Mouse (Mus musculus) lung, embryonic 14.5 days (tissue): ENCODE data around the gene Vps11. TPM values are rescaled to one million over a fixed set of nuclear protein-coding genes. Genes with fewer than 3 reads are reported as not detected.
"Not testable (repeated sequence)": the region's sequence is repeated elsewhere in the genome, so short reads cannot be mapped to it uniquely, and the experiment has no call there.

Experiments used
- ATAC-seq: fragments of 200-750 bp; cut with Nextera tagmentation; 2 replicates; pipeline ENCODE4 v1.8.0; 2017; ENCODE audit warnings: mild to moderate bottlenecking, moderate TSS enrichment, moderate library complexity; ENCODE audit not compliant: insufficient read depth
- DNase-seq: peaks from one replicate; pipeline ENCODE4 v3.0.0-alpha.2; 2015
- H3K27ac ChIP-seq: fragments of 300-500 bp; sonication (generic); 2 replicates; pipeline ENCODE4 v1.5.1; 2014; ENCODE audit warnings: low read depth, mild to moderate bottlenecking, moderate library complexity
- H3K27me3 ChIP-seq: fragments of 300-500 bp; sonication (generic); 2 replicates; pipeline ENCODE4 v1.6.1; 2014; ENCODE audit warnings: low read length, control low read depth; ENCODE audit not compliant: insufficient read depth
- H3K36me3 ChIP-seq: fragments of 300-500 bp; sonication (generic); 2 replicates; pipeline ENCODE4 v1.6.1; 2014; ENCODE audit warnings: control low read depth; ENCODE audit not compliant: insufficient read depth
- H3K4me1 ChIP-seq: fragments of 300-500 bp; sonication (generic); 2 replicates; pipeline ENCODE4 v1.6.1; 2014; ENCODE audit warnings: antibody characterized with exemption, control low read depth; ENCODE audit not compliant: insufficient read depth
- H3K4me2 ChIP-seq: fragments of 300-500 bp; sonication (generic); 2 replicates; pipeline ENCODE4 v1.6.1; 2014; ENCODE audit warnings: mild to moderate bottlenecking
- H3K4me3 ChIP-seq: fragments of 300-500 bp; sonication (generic); 2 replicates; pipeline ENCODE4 v1.5.1; 2014; ENCODE audit warnings: low read depth, low read length
- H3K9ac ChIP-seq: fragments of 300-500 bp; sonication (generic); 2 replicates; pipeline ENCODE4 v1.6.1; 2014
- H3K9me3 ChIP-seq: fragments of 300-500 bp; sonication (generic); 2 replicates; pipeline ENCODE4 v1.6.1; 2016; ENCODE audit warnings: low read depth, low read length, control low read depth
- CTCF ChIP-seq: IDR thresholded peaks from 2 replicates; pipeline ENCODE4 v1.5.1; 2016; ENCODE audit warnings: antibody characterized with exemption, low read depth
- WGBS: fragments of 180-500 bp; shearing (Covaris S2); extraction: QIAGEN DNeasy Blood & Tissue Kit; methylation state at CpG from one replicate; pipeline ENCODE4 v1.1.7; 2014; 5-methylcytosine and 5-hydroxymethylcytosine counted together
- polyA plus RNA-seq: library from polyadenylated mRNA; unstranded; fragments of >200 nt; fragmentation: Nextera tagmentation; extraction: Ambion mirVana; gene quantifications from 2 replicates; pipeline ENCODE4 v1.2.1, GENCODE M21; 2014

Gene Vps11
- polyA plus RNA-seq, 1 experiment from 2014 or later: 26.8 TPM

DNA sequence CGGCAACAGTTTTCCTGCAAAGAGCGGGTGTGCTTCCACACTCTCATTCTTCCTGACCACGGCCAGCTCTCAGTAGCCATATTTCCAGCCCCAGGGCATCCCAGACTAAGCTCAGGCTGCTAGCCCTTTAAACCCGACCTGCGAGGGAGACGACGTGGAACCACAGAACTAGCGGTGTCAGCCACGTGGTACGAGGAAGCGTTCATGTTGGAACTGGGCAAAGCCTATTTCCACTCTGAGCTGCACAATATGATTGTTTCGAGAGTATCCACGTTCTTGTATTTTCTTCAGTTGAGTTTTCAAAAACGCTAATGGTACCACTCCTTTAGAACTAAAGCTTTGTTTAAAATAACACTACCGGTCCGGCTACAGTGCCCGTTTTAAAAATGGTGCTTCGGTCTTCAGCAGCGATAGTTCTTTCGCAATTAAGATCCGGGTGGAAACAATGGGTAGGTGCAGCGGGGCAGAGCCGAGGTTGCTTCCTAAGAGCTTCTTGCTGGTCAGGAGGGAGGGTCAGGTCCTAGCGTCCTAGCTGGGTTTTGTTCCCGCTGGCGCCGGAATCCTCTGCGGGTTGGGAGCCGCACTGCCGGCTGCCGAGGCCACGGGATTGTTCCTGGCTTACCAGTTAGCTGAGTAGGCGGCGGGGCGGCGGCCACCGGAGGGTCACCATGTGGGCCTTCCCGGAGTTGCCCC lies 35.0 kb downstream of the Vps11 start:
- no peak for TF ChIP-seq CTCF
- Histone ChIP-seq H3K9ac (peak overlapping the region; percentile 87), H3K9me3 (no peaks in the 10 kb centered on the region), H3K4me3 (peak overlapping the region; percentile 80), H3K4me1 (0 out of 2 replicates have a peak, but pooled peaks cover 3% of the 10 kb centered on the region), H3K36me3 (peaks cover 28% of the 10 kb centered on the region), H3K4me2 (peak overlapping the region; percentile 82), H3K27ac (peak overlapping the region; percentile 96), H3K27me3 (no peaks in the 10 kb centered on the region)
- under 1% methylated on average over 38 of the region's 38 CpGs for WGBS
- peak; percentile 92 for ATAC-seq
- DNase-seq: peak; percentile 88

GRCm38 (mm10) chr9:44325768-44326370 lies 35.6 kb downstream of the Vps11 start, which contains the start of gene Dpagt1:
Gene Dpagt1 (plus strand): TSS chr9:44326019.
- TF ChIP-seq CTCF: no peak
- Histone ChIP-seq H3K27ac (peak within 1 kb of the TSS; percentile 96), H3K4me3 (peak within 1 kb of the TSS; percentile 80), H3K4me1 (peaks cover 5% of the 10 kb centered on the region; the same call in 1 of the 2 replicates), H3K27me3 (no peaks in the 10 kb centered on the region), H3K36me3 (peaks cover 22% of the 10 kb centered on the region), H3K9me3 (no peaks in the 10 kb centered on the region), H3K4me2 (peak within 1 kb of the TSS; percentile 82), H3K9ac (peak within 1 kb of the TSS; percentile 87)
- WGBS: 2% methylated on average over 12 of the region's 12 CpGs
- ATAC-seq: peak; percentile 50
- no peak for DNase-seq

GRCm38 (mm10) chr9:44325032-44325767 lies 36.3 kb downstream of the Vps11 start:
- not testable (repeated sequence) for H3K4me1 ChIP-seq, ATAC-seq, DNase-seq, H3K27me3 ChIP-seq, H3K9me3 ChIP-seq
- 62% methylated on average over 5 of the region's 8 CpGs for WGBS
- peak overlapping the region; percentile 80 for H3K4me3 ChIP-seq
- H3K9ac ChIP-seq: peak overlapping the region; percentile 87; the same call in 1 of the 2 replicates
- peak overlapping the region; percentile 82 for H3K4me2 ChIP-seq
- peak overlapping the region; percentile 96 for H3K27ac ChIP-seq
- peaks cover 15% of the 10 kb centered on the region for H3K36me3 ChIP-seq

GRCm38 (mm10) chr9:44324147-44324546 lies 37.3 kb downstream of the Vps11 start:
- ATAC-seq: no peak
- Histone ChIP-seq H3K27ac (no peak overlapping the region), H3K4me3 (no peak overlapping the region), H3K4me1 (peaks cover 7% of the 10 kb centered on the region), H3K27me3 (no peaks in the 10 kb centered on the region), H3K9me3 (no peaks in the 10 kb centered on the region), H3K9ac (no peak overlapping the region), H3K4me2 (no peak overlapping the region), H3K36me3 (peaks cover 8% of the 10 kb centered on the region)
- 78% methylated on average over 6 of the region's 6 CpGs for WGBS
- TF ChIP-seq CTCF: no peak
- DNase-seq: no peak

DNA sequence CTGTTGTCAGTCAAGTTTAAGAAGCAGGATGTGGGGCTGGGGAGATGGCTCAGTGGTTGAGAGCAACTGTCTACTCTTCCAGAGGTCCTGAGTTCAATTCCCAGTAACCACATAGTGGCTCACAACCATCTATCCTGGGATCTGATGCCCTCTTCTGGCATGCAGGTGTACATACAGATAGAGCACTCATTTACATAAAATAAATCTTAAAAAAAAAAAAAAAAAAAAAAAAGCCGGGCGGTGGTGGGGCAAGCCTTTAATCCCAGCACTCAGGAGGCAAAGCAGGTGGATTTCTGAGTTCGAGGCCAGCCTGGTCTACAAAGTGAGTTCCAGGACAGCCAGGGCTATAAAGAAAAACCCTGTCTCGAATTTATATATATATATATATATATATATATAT lies 37.8 kb downstream of the Vps11 start:
- not testable (repeated sequence) for H3K4me3 ChIP-seq, H3K27me3 ChIP-seq, ATAC-seq, H3K9ac ChIP-seq, H3K36me3 ChIP-seq, H3K4me2 ChIP-seq, DNase-seq, H3K27ac ChIP-seq, H3K9me3 ChIP-seq
- WGBS: 67% methylated on average over 4 of the region's 4 CpGs
- peaks cover 12% of the 10 kb centered on the region for H3K4me1 ChIP-seq
- TF ChIP-seq CTCF: 0 out of 2 replicates have a peak, but pooled peaks have one; percentile 5

DNA sequence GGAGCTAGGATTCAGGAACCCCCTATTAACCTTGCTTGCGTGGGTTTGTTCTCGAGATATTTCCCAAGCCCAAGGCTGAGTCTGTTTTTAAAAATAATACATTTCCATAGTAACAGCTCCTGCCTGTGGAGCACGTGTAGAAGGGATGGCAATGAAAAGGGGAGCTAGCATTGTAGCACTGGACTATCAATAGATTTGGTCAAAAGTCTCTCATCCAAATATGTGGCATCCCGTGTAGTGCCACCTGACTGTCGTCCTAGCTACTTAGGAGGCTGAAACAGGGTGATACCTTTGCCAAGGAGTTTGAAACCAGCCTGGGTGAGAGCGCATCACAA lies 40.7 kb downstream of the Vps11 start:
- peak overlapping the region; percentile 84 for H3K4me3 ChIP-seq
- H3K4me2 ChIP-seq: peak overlapping the region; percentile 91
- no peaks in the 10 kb centered on the region for H3K9me3 ChIP-seq
- DNase-seq (no peak), ATAC-seq (peak; percentile 13)
- WGBS: 18% methylated on average over 6 of the region's 6 CpGs
- peak overlapping the region; percentile 48 for H3K9ac ChIP-seq
- no peak for TF ChIP-seq CTCF
- H3K27ac ChIP-seq: peak overlapping the region; percentile 64; the same call in 1 of the 2 replicates
- H3K27me3 ChIP-seq: no peaks in the 10 kb centered on the region
- H3K4me1 ChIP-seq: peaks cover 14% of the 10 kb centered on the region
- peaks cover 9% of the 10 kb centered on the region; the same call in 1 of the 2 replicates for H3K36me3 ChIP-seq
